Mouse (Mus musculus): ENCODE measurements at regions not wholly inside any gene's neighbourhood (a gene's known extent, or its start where the extent isn't known, plus 50 kb on each side); places are given as distances from the start of the nearest gene placed in this dataset.

DNA sequence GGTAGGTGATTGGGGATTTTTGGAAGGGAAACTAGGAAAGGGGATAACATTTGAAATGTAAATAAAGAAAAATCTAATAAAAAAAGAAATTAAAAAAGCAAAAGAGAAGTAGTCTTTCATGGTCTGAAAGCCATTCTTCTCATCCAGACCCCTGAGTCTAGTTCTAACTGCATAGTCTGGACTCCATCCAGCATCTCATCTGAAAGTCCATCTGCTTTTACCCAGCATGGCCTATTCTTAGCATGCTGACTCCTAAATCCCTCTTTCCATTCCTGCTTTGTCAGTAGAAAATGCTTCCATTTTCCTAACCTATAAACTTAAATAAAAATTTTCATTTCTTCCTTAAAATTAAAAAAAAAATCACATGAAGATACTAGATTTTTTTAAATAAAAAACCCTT lies 361.7 kb downstream of the Bmper start:
- no peaks in the 10 kb centered on the region for H3K79me2 ChIP-seq (replicated peaks; ENCODE audit: control insufficient read depth, extremely low read depth, insufficient read depth, poor library complexity, severe bottlenecking)
- H3K4me2 ChIP-seq (ENCODE audit: insufficient read depth, low read depth, poor library complexity, severe bottlenecking), result no peak overlapping the region
- H3K9ac ChIP-seq (ENCODE audit: insufficient read depth, low read depth), result no peak overlapping the region
- dilution Hi-C loops (cut with MboI; ENCODE audit: extremely low pct_ligation_motif_present, extremely low pct_unique_long_range_greater_than_20kb, low sequenced_read_pairs) (no loop called here), in situ Hi-C loops (cut with MboI; ENCODE audit: low pct_ligation_motif_present, low pct_unique_long_range_greater_than_20kb, low sequenced_read_pairs) (no loop called here)
- H3K9me3 ChIP-seq (replicated peaks; ENCODE audit: low read length), result no peaks in the 10 kb centered on the region
- no peak overlapping the region for H3K4me3 ChIP-seq (replicated peaks in 1 of 3; ENCODE audit: low read depth in 2 of 3, low read length in 2 of 3, poor library complexity in 1 of 3)
- H3K27me3 ChIP-seq (replicated peaks), result no peaks in the 10 kb centered on the region
- H3K36me3 ChIP-seq (replicated peaks in 1 of 2; ENCODE audit: control insufficient read depth in 1 of 2, insufficient read depth in 1 of 2, low read length in 1 of 2), result no peaks in the 10 kb centered on the region
- no peak for DNase-seq (ENCODE audit: extremely low read depth)
- TF ChIP-seq RAD21 (IDR thresholded peaks at IDR 0.05; ENCODE audit: low read depth, low read length) (no peak), TCF12 (IDR thresholded peaks at IDR 0.05; ENCODE audit: low read depth, low read length) (no peak), TBP (conservative IDR thresholded peaks at IDR 0.05; ENCODE audit: low read depth, low read length) (no peak), RCOR1 (conservative IDR thresholded peaks at IDR 0.05; ENCODE audit: low read depth, low read length) (no peak), NELFE (IDR thresholded peaks at IDR 0.05; ENCODE audit: low read depth, low read length) (no peak), MAFK (IDR thresholded peaks at IDR 0.05; ENCODE audit: insufficient replicate concordance, low read length) (no peak), NRF1 (IDR thresholded peaks at IDR 0.05; ENCODE audit: low read depth, low read length) (no peak)
- H3K27ac ChIP-seq (ENCODE audit: insufficient read depth, low read depth), result no peak overlapping the region
- no peaks in the 10 kb centered on the region; a peak in 1 of 4 replicates for H3K4me1 ChIP-seq (ENCODE audit: control insufficient read depth in 1 of 2, insufficient read depth in 2 of 2)

DNA sequence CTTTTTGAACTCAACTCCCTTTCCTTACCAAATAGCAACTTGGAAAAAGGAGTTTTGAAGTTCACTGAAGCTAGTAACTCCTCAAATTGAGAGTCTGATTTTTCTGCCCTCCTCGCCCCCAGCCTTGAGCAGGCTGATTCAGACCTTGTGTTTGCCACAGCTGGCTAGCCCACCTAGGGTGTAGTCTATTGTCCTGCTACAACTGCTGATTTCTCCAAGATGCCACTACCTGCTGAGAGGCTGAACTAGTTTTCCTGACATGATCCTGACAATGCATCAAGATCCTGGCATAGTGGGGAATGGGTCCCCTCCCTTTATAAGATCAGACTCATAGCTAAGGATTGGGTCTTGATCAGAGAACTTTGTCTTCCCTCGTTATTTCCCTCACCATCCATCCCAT lies 366.1 kb downstream of the Bmper start:
- DNase-seq (ENCODE audit: extremely low read depth), result no peak
- in situ Hi-C loops (cut with MboI; ENCODE audit: low pct_ligation_motif_present, low pct_unique_long_range_greater_than_20kb, low sequenced_read_pairs), result no loop called here
- H3K4me1 ChIP-seq (ENCODE audit: control insufficient read depth in 1 of 2, insufficient read depth in 2 of 2), result no peaks in the 10 kb centered on the region
- H3K27me3 ChIP-seq (replicated peaks), result no peaks in the 10 kb centered on the region
- no peak overlapping the region for H3K9ac ChIP-seq (ENCODE audit: insufficient read depth, low read depth)
- TF ChIP-seq GABPA (IDR thresholded peaks at IDR 0.05; ENCODE audit: insufficient replicate concordance, low read depth, low read length), result no peak
- no peak for TF ChIP-seq MYC (IDR thresholded peaks at IDR 0.05; ENCODE audit: low read depth, low read length)
- TF ChIP-seq CHD1 (IDR thresholded peaks at IDR 0.05; ENCODE audit: low read depth, low read length), result no peak
- TF ChIP-seq JUN (IDR thresholded peaks at IDR 0.05; ENCODE audit: insufficient read depth, low read depth, low read length), result no peak
- H3K4me2 ChIP-seq (ENCODE audit: insufficient read depth, low read depth, poor library complexity, severe bottlenecking), result no peak overlapping the region
- no peak overlapping the region for H3K4me3 ChIP-seq (replicated peaks in 1 of 3; ENCODE audit: low read depth in 2 of 3, low read length in 2 of 3, poor library complexity in 1 of 3)
- H3K9me3 ChIP-seq (replicated peaks; ENCODE audit: low read length), result no peaks in the 10 kb centered on the region
- no peaks in the 10 kb centered on the region for H3K36me3 ChIP-seq (replicated peaks in 1 of 2; ENCODE audit: control insufficient read depth in 1 of 2, insufficient read depth in 1 of 2, low read length in 1 of 2)
- dilution Hi-C loops (cut with MboI; ENCODE audit: extremely low pct_ligation_motif_present, extremely low pct_unique_long_range_greater_than_20kb, low sequenced_read_pairs), result no loop called here
- H3K27ac ChIP-seq (ENCODE audit: insufficient read depth, low read depth), result no peak overlapping the region
- no peaks in the 10 kb centered on the region for H3K79me2 ChIP-seq (replicated peaks; ENCODE audit: control insufficient read depth, extremely low read depth, insufficient read depth, poor library complexity, severe bottlenecking)

- in situ Hi-C loops (cut with MboI; ENCODE audit: low pct_ligation_motif_present, low pct_unique_long_range_greater_than_20kb, low sequenced_read_pairs) (no loop called here), dilution Hi-C loops (cut with MboI; ENCODE audit: extremely low pct_ligation_motif_present, extremely low pct_unique_long_range_greater_than_20kb, low sequenced_read_pairs) (no loop called here)
Observed at GRCm38 (mm10) chr9:23591906-23592305, 369.0 kb downstream of the Bmper start.

More at GRCm38 (mm10) chr9:23591906-23592305, 369.0 kb downstream of the Bmper start:
- TF ChIP-seq NELFE (IDR thresholded peaks at IDR 0.05; ENCODE audit: low read depth, low read length) (no peak), MAX (IDR thresholded peaks at IDR 0.05; ENCODE audit: low read length) (no peak), ELF1 (IDR thresholded peaks at IDR 0.05; ENCODE audit: low read depth, low read length) (no peak), MYC (IDR thresholded peaks at IDR 0.05; ENCODE audit: low read depth, low read length) (no peak), ZMIZ1 (IDR thresholded peaks at IDR 0.05; ENCODE audit: low read depth, low read length) (no peak), E2F4 (IDR thresholded peaks at IDR 0.05; ENCODE audit: insufficient replicate concordance, low read depth, low read length) (no peak)
- Histone ChIP-seq H3K9me3 (replicated peaks; ENCODE audit: low read length) (no peaks in the 10 kb centered on the region), H3K9ac (ENCODE audit: insufficient read depth, low read depth) (no peak overlapping the region), H3K4me2 (ENCODE audit: insufficient read depth, low read depth, poor library complexity, severe bottlenecking) (no peak overlapping the region), H3K79me2 (replicated peaks; ENCODE audit: control insufficient read depth, extremely low read depth, insufficient read depth, poor library complexity, severe bottlenecking) (no peaks in the 10 kb centered on the region), H3K27ac (ENCODE audit: insufficient read depth, low read depth) (no peak overlapping the region), H3K4me3 (replicated peaks in 1 of 3; ENCODE audit: low read depth in 2 of 3, low read length in 2 of 3, poor library complexity in 1 of 3) (no peak overlapping the region), H3K27me3 (replicated peaks) (no peaks in the 10 kb centered on the region), H3K4me1 (ENCODE audit: control insufficient read depth in 1 of 2, insufficient read depth in 2 of 2) (no peaks in the 10 kb centered on the region), H3K36me3 (replicated peaks in 1 of 2; ENCODE audit: control insufficient read depth in 1 of 2, insufficient read depth in 1 of 2, low read length in 1 of 2) (no peaks in the 10 kb centered on the region)
- no peak for DNase-seq (ENCODE audit: extremely low read depth)

Data from CH12.LX (cell line).